9 mouse cellular contexts compared by ENCODE assay signal in the genomic region with DNA sequence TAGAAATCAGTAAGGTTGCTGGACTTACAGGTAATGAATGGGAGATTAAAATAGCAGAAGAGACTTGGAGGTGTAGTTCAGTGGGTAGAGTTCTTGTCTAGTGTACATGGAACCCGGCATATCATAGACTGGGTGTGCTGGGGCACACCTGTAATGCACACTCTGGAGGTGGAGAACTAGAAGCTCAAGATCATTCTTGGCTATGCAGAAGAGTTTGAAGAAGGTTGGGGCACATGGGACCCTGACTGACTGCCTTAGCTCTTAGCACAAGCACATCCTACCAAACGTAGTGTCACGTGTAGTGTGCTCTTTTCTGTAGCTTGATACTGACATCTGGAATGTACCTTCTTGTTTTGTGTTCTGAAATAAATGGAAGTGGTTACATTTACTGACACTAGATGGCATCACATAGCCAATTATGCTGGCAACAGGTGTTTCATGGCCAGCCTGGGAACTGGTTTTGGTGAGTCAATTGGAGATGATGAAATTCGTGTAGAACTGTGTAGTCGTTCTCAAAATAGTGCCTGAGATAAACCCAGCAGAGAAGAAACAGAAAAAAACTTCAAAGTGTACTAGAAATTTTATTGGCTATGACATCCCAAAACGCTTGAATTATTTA. TPM values are rescaled to one million over a fixed set of nuclear protein-coding genes. Genes with fewer than 3 reads are reported as not detected.
A peak's percentile ranks its signal among the peaks of the same experiment; 100 is the strongest.
DNase-seq lines count a peak whose midpoint lies in the region; ATAC-seq and TF ChIP-seq lines count a peak whose summit lies in the region.
"Had no signal": no experiment of that assay in that cellular context is flagged by ENCODE, and none has a peak within 500 bp of the region (broad histone marks: within the 10 kb centered on the region; RNA-seq: fewer than 3 reads in every experiment).

No protein-coding gene starts in this region.

- H3K9me3 ChIP-seq in lung, embryonic 16.5 days (ENCODE audit: control insufficient read depth, low read length), result no peaks in the 10 kb centered on the region
- H3K9me3 ChIP-seq in intestine, postnatal 0 days (ENCODE audit: control insufficient read depth), result no peaks in the 10 kb centered on the region
- H3K9me3 ChIP-seq in stomach, embryonic 16.5 days (replicated peaks; ENCODE audit: control insufficient read depth, low read length), result no peaks in the 10 kb centered on the region
- H3K9me3 ChIP-seq: limb, embryonic 12.5 days had no signal

- no peaks in the 10 kb centered on the region for H3K36me3 ChIP-seq in lung, embryonic 16.5 days (ENCODE audit: control insufficient read depth, insufficient read depth, low read length)
- H3K36me3 ChIP-seq in intestine, postnatal 0 days (ENCODE audit: control insufficient read depth, insufficient read depth), result no peaks in the 10 kb centered on the region
- H3K36me3 ChIP-seq in stomach, embryonic 16.5 days (ENCODE audit: control insufficient read depth, insufficient read depth, low read length), result no peaks in the 10 kb centered on the region
- H3K36me3 ChIP-seq: limb, embryonic 12.5 days had no signal

- H3K27ac ChIP-seq in lung, embryonic 16.5 days (ENCODE audit: low read length), result no peak overlapping the region
- H3K27ac ChIP-seq in intestine, postnatal 0 days (ENCODE audit: low read depth, low read length), result no peak overlapping the region
- no peak overlapping the region for H3K27ac ChIP-seq in stomach, embryonic 16.5 days (ENCODE audit: low read length)
- H3K27ac ChIP-seq: limb, embryonic 12.5 days had no signal

- DNase-seq in cerebellum, postnatal 10 days, result peak; percentile 57 to 74
- DNase-seq in cerebellum, adult 9-11 months, result no peak
- no peak for DNase-seq in lung, postnatal 14 days
- DNase-seq in brain, embryonic 14.5 days (ENCODE audit: low read depth), result peak; percentile 71
- DNase-seq in urinary bladder, adult 2 months (ENCODE audit: low spot score), result no peak

- 0 out of 2 replicates have a peak, but pooled peaks cover 5% of the 10 kb centered on the region for H3K4me1 ChIP-seq in lung, embryonic 16.5 days (replicated peaks; ENCODE audit: control insufficient read depth, insufficient read depth, low read length)
- H3K4me1 ChIP-seq in intestine, postnatal 0 days (replicated peaks; ENCODE audit: control insufficient read depth, insufficient read depth, low read length), result no peaks in the 10 kb centered on the region
- H3K4me1 ChIP-seq in stomach, embryonic 16.5 days (ENCODE audit: control insufficient read depth, insufficient read depth, low read length), result no peaks in the 10 kb centered on the region

- ATAC-seq in lung, embryonic 16.5 days (ENCODE audit: low read depth), result peak; percentile 38; the same call in 1 of the 2 replicates
- peak; percentile 62 for ATAC-seq in intestine, postnatal 0 days
- ATAC-seq in stomach, embryonic 16.5 days (ENCODE audit: insufficient read depth, low FRiP score), result peak; percentile 33; the same call in 1 of the 2 replicates

- no peaks in the 10 kb centered on the region for H3K27me3 ChIP-seq in lung, embryonic 16.5 days (ENCODE audit: control insufficient read depth, insufficient read depth, low read depth, low read length)
- H3K27me3 ChIP-seq in intestine, postnatal 0 days (replicated peaks; ENCODE audit: control insufficient read depth, insufficient read depth, low read length), result no peaks in the 10 kb centered on the region
- H3K27me3 ChIP-seq in stomach, embryonic 16.5 days (ENCODE audit: control insufficient read depth, insufficient read depth, low read length), result no peaks in the 10 kb centered on the region
- H3K27me3 ChIP-seq: limb, embryonic 12.5 days had no signal

- H3K4me3 ChIP-seq in lung, embryonic 16.5 days (ENCODE audit: low read length), result no peak overlapping the region
- H3K4me3 ChIP-seq in intestine, postnatal 0 days (ENCODE audit: low read depth, low read length), result no peak overlapping the region
- H3K4me3 ChIP-seq in stomach, embryonic 16.5 days (replicated peaks; ENCODE audit: low read length), result no peak overlapping the region
- H3K4me3 ChIP-seq: limb, embryonic 12.5 days had no signal

- 32% methylated on average over 6 of the region's 6 CpGs for WGBS in lung, embryonic 16.5 days
- 27% methylated on average over 6 of the region's 6 CpGs for whole genome bisulfite sequencing in intestine, postnatal 0 days
- WGBS in stomach, embryonic 16.5 days, result 27% methylated on average over 6 of the region's 6 CpGs

- TF ChIP-seq CTCF in brain, embryonic 14.5 days (IDR thresholded peaks at IDR 0.05; ENCODE audit: borderline replicate concordance, extremely low read depth, insufficient read depth, insufficient read length), result peak; percentile 56; the same call in 1 of the 2 replicates
- peak; percentile 88 for TF ChIP-seq CTCF in intestine, postnatal 0 days (IDR thresholded peaks at IDR 0.05; ENCODE audit: low read depth)

- no peak overlapping the region for H3K9ac ChIP-seq in lung, embryonic 16.5 days (ENCODE audit: low read length)
- no peak overlapping the region for H3K9ac ChIP-seq in intestine, postnatal 0 days (ENCODE audit: low read depth, low read length)
- H3K9ac ChIP-seq in stomach, embryonic 16.5 days (ENCODE audit: low read length), result no peak overlapping the region
- H3K9ac ChIP-seq: limb, embryonic 12.5 days had no signal

- TF ChIP-seq POLR2A in brain, embryonic 14.5 days (IDR thresholded peaks at IDR 0.05; ENCODE audit: borderline replicate concordance, extremely low read depth, insufficient read depth, insufficient read length, poor library complexity, severe bottlenecking), result no peak

- H3K4me2 ChIP-seq in lung, embryonic 16.5 days (ENCODE audit: low read depth, low read length), result no peak overlapping the region
- H3K4me2 ChIP-seq in intestine, postnatal 0 days (replicated peaks; ENCODE audit: low read depth), result no peak overlapping the region
- no peak overlapping the region for H3K4me2 ChIP-seq in stomach, embryonic 16.5 days (ENCODE audit: low read depth, low read length)
- H3K4me2 ChIP-seq: limb, embryonic 12.5 days had no signal

RNA-seq across cellular contexts. Expression of a gene that starts 22.4 kb away (rescaled TPM):
- polyA plus RNA-seq in lung, embryonic 16.5 days (2015; fragmentation: Nextera tagmentation; extraction: Ambion mirVana), result 8.8 and 9.7 TPM in 2 replicates
- 3.0 TPM in 2 replicates for polyA plus RNA-seq in brain, embryonic 14.5 days (2012; rRNA removed)
- 55.8 and 68.8 TPM in 2 replicates for polyA plus RNA-seq in intestine, postnatal 0 days (2015; fragmentation: Nextera tagmentation; extraction: Ambion mirVana)
- polyA plus RNA-seq in stomach, embryonic 16.5 days (2015; fragmentation: Nextera tagmentation; extraction: Ambion mirVana), result 12.7 and 13.0 TPM in 2 replicates
- polyA plus RNA-seq in urinary bladder, adult 2 months (2012; rRNA removed), result 10.0 and 10.5 TPM in 2 replicates

RNA-seq across cellular contexts. Expression of a gene that starts 33.0 kb away (rescaled TPM):
- polyA plus RNA-seq in lung, embryonic 16.5 days (2015; fragmentation: Nextera tagmentation; extraction: Ambion mirVana), result 0.70 and 5.1 TPM in 2 replicates
- not detected in 2 replicates for polyA plus RNA-seq in brain, embryonic 14.5 days (2012; rRNA removed)
- polyA plus RNA-seq in intestine, postnatal 0 days (2015; fragmentation: Nextera tagmentation; extraction: Ambion mirVana), result 14,893 and 15,612 TPM in 2 replicates
- 644 and 834 TPM in 2 replicates for polyA plus RNA-seq in stomach, embryonic 16.5 days (2015; fragmentation: Nextera tagmentation; extraction: Ambion mirVana)
- 0.37 and 0.78 TPM in 2 replicates for polyA plus RNA-seq in urinary bladder, adult 2 months (2012; rRNA removed)
- polyA plus RNA-seq: limb, embryonic 12.5 days had no signal

Comparison
In these comparisons a context has a peak if more than half of its experiments do, and no peak if none do; other contexts are left out.
1. DNase-seq: peak in cerebellum, postnatal 10 days (2 of 2) and brain, embryonic 14.5 days (single experiment); none in cerebellum, adult 9-11 months (single experiment), lung, postnatal 14 days (single experiment) and urinary bladder, adult 2 months (single experiment).
2. RNA of a gene that starts 33.0 kb away (polyA plus RNA-seq): 14,893 to 15,612 TPM in intestine, postnatal 0 days and 644 to 834 TPM in stomach, embryonic 16.5 days; 0.70 to 5.1 TPM in lung, embryonic 16.5 days, 0.37 to 0.78 TPM in urinary bladder, adult 2 months and not detected in brain, embryonic 14.5 days; every median in the first group is over 100 times any median in the second.
3. Peak in every context shown above with its lines, with median percentiles within 50 percentile points of each other: ATAC-seq.